In genomic region chr4:70804925-70805342, GRCm38 (mm10) we compare ENCODE assay signal across 14 mouse cellular contexts.
DNase-seq lines count a peak whose midpoint lies in the region.
"Had no signal": no experiment of that assay in that cellular context is flagged by ENCODE, and none has a peak within 500 bp of the region (broad histone marks: within the 10 kb centered on the region; RNA-seq: fewer than 3 reads in every experiment).

No protein-coding gene starts in this region.

- peak; percentile 51 for DNase-seq in cerebellum, postnatal 10 days
- DNase-seq in cerebellum, adult 9-11 months: no peak
- peak; percentile 41 for DNase-seq in layer of hippocampus, adult 11-12 months (ENCODE audit: low spot score)
- DNase-seq in layer of hippocampus, adult 9-10 months (ENCODE audit: low spot score): no peak
- peak; percentile 3 for DNase-seq in right cerebral cortex, postnatal 4 days
- DNase-seq in right cerebral cortex, postnatal 14 days: no peak
- DNase-seq in adrenal gland, adult 2 months: no peak
- no peak for DNase-seq in liver
- DNase-seq: adrenal gland, postnatal 36 days; gastrocnemius, postnatal 36 days; heart, postnatal 14 days; kidney, postnatal 10 days; lung, postnatal 10 days; thymus, postnatal 25 days had no signal

Comparison
In these comparisons a context has a peak if more than half of its experiments do, and no peak if none do; other contexts are left out.
1. DNase-seq: peak in cerebellum, postnatal 10 days (2 of 2), layer of hippocampus, adult 11-12 months (single experiment) and right cerebral cortex, postnatal 4 days (single experiment); none in cerebellum, adult 9-11 months (single experiment), layer of hippocampus, adult 9-10 months (single experiment), right cerebral cortex, postnatal 14 days (single experiment), adrenal gland, adult 2 months (single experiment) and liver (single experiment).